Mouse (Mus musculus) limb, embryonic 10.5 days (tissue): ENCODE data around the gene Car5b. TPM values are rescaled to one million over a fixed set of nuclear protein-coding genes. Genes with fewer than 3 reads are reported as not detected.

Experiments
- DNase-seq: peaks from one replicate; pipeline ENCODE4 v3.0.0-alpha.2; 2017; ENCODE audit warnings: low spot score
- H3K27ac ChIP-seq: fragments of 300-500 bp; sonication (generic); 2 replicates; pipeline ENCODE4 v1.5.1; 2016; ENCODE audit warnings: mild to moderate bottlenecking
- H3K27me3 ChIP-seq: fragments of 300-500 bp; sonication (generic); 2 replicates; pipeline ENCODE4 v1.6.1; 2016; ENCODE audit warnings: low read depth, mild to moderate bottlenecking; ENCODE audit not compliant: poor library complexity, severe bottlenecking
- H3K36me3 ChIP-seq: fragments of 300-500 bp; sonication (generic); 2 replicates; pipeline ENCODE4 v1.6.1; 2016; ENCODE audit warnings: mild to moderate bottlenecking, moderate library complexity
- H3K4me1 ChIP-seq: fragments of 300-500 bp; sonication (generic); 2 replicates; pipeline ENCODE4 v1.6.1; 2016
- H3K4me3 ChIP-seq: fragments of 300-500 bp; sonication (generic); 2 replicates; pipeline ENCODE4 v1.5.1; 2016; ENCODE audit warnings: mild to moderate bottlenecking, moderate library complexity
- H3K9me3 ChIP-seq: fragments of 300-500 bp; sonication (generic); replicated peaks from 2 replicates; pipeline ENCODE4 v1.6.1; 2016; ENCODE audit warnings: mild to moderate bottlenecking
- WGBS: fragments of 180-500 bp; shearing (Covaris S2); methylation state at CpG from one replicate; pipeline ENCODE4 v1.1.7; 2016; 5-methylcytosine and 5-hydroxymethylcytosine counted together
- polyA plus RNA-seq: library from polyadenylated mRNA; unstranded; fragments of >200 nt; fragmentation: Nextera tagmentation; extraction: Ambion mirVana; gene quantifications from 2 replicates; pipeline ENCODE4 v1.2.1, GENCODE M21; 2016

Gene Car5b
- polyA plus RNA-seq, 1 experiment from 2014 or later: 0.34 TPM

DNA sequence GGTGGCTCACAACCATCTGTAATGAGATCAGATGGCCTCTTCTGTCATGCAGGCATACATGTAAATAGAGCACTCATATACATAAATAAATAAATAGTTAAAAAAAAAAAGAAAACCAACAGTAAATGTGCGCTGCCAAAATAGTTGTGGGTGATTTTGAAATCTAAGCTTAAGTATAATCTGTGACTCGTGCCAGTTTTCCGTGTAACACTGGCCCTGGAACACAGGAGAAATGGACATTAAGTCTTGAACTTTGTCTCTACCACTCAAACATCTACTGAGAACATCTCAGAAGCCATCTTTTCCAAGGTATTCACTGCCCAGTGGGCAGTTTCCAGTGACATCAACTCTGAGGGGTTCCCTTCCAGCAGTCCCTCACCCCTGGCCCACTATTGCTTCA is 12.2 kb downstream of the Car5b start:
- Histone ChIP-seq H3K27me3 (peaks cover 87% of the 10 kb centered on the region), H3K4me3 (no peak overlapping the region), H3K4me1 (no peaks in the 10 kb centered on the region), H3K27ac (no peak overlapping the region), H3K9me3 (no peaks in the 10 kb centered on the region), H3K36me3 (no peaks in the 10 kb centered on the region)
- no peak for DNase-seq
- WGBS: 98% methylated on average over 3 of the region's 3 CpGs

DNA sequence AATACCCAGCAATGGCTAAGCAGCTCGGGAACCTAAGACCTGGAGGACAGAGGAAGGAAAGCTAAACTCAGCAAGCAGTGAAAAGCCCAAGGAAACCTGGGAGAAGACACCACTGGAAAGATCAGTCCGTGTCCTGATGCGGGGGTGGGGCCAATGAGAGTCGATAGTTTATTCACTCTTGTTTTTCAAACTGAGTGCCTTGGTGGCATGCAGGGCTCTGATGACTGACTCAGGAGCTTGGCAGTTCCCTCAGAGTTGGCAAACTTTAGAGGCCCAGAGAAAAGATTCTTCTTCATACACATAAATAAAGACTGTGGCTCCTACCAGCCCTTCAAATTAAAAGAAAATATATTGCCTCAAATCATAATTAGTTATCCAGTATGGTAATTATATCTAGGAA is 12.8 kb downstream of the Car5b start:
- peaks cover 86% of the 10 kb centered on the region for H3K27me3 ChIP-seq
- WGBS: 84% methylated on average over 4 of the region's 4 CpGs
- H3K9me3 ChIP-seq: no peaks in the 10 kb centered on the region
- no peak for DNase-seq
- H3K4me3 ChIP-seq: no peak overlapping the region
- no peaks in the 10 kb centered on the region for H3K4me1 ChIP-seq
- H3K27ac ChIP-seq: no peak overlapping the region
- H3K36me3 ChIP-seq: no peaks in the 10 kb centered on the region

DNA sequence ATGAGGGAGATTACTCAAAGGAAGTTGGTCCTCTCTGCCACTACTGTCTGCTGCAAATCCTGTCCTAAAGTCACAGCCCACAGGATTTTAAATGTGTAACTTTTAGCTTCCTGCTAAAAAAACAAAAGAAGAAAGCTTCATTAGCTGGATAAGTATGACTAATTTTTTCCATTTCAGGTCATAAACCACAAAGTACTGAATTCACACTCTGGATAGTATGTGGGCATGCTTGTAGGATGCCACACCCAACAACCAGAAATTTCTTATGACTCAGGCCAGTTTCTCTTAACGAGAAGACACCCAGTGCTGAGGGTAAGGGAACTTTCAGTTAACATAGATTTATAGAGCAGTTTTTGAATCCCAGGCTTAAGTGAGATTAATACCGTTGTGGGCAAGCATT is 14.5 kb downstream of the Car5b start:
- H3K27ac ChIP-seq: no peak overlapping the region
- no peak for DNase-seq
- no peaks in the 10 kb centered on the region for H3K36me3 ChIP-seq
- H3K4me1 ChIP-seq: no peaks in the 10 kb centered on the region
- H3K4me3 ChIP-seq: no peak overlapping the region
- peaks cover 85% of the 10 kb centered on the region for H3K27me3 ChIP-seq
- WGBS: 87% methylated on average over 2 of the region's 2 CpGs
- H3K9me3 ChIP-seq: no peaks in the 10 kb centered on the region

DNA sequence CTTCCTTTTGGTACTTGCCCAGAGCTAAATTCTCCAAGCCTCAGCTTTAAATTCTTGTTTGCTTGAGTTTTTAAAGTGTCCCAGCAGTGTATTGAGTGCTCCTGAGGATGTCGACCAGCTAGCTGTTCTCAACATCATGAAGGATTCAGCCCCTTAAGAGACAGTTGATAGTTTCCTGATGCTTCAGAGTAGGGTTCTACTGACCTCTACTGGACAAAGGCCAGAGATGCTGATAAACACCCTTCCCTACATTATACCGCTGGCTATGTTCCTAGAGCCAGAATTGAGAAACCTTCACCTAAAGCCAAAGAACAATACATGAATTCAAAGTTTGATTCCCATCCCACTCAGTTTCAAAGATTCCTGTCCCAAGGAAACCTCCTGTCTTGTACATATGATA is 23.0 kb downstream of the Car5b start:
- no peaks in the 10 kb centered on the region for H3K9me3 ChIP-seq
- no peak overlapping the region for H3K4me3 ChIP-seq
- H3K27ac ChIP-seq: no peak overlapping the region
- no peaks in the 10 kb centered on the region for H3K36me3 ChIP-seq
- DNase-seq: no peak
- no peaks in the 10 kb centered on the region for H3K4me1 ChIP-seq
- WGBS: 39% methylated on average over 2 of the region's 2 CpGs
- peaks cover 75% of the 10 kb centered on the region for H3K27me3 ChIP-seq

DNA sequence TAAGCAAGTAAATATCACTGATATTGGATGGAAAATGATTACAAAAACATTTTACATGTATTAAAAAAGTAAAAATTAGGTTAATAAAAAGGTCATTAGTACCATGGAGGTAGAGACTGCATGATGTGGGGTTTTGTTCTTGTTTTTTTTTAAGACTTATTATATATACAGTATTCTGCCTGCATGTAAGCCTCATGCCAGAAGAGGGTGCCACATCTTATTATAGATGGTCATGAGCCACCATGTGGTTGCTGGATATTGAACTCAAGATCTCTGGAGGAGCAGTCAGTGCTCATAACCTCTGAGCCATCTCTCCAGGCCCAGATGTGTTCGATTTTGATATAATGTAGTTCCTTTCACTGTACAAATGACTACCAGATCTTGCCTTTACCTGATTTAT is 27.9 kb downstream of the Car5b start:
- peaks cover 85% of the 10 kb centered on the region for H3K27me3 ChIP-seq
- H3K36me3 ChIP-seq: no peaks in the 10 kb centered on the region
- DNase-seq: no peak
- 86% methylated on average over 1 of the region's 1 CpGs for WGBS
- no peak overlapping the region for H3K4me3 ChIP-seq
- no peak overlapping the region for H3K27ac ChIP-seq
- H3K4me1 ChIP-seq: no peaks in the 10 kb centered on the region
- no peaks in the 10 kb centered on the region for H3K9me3 ChIP-seq

DNA sequence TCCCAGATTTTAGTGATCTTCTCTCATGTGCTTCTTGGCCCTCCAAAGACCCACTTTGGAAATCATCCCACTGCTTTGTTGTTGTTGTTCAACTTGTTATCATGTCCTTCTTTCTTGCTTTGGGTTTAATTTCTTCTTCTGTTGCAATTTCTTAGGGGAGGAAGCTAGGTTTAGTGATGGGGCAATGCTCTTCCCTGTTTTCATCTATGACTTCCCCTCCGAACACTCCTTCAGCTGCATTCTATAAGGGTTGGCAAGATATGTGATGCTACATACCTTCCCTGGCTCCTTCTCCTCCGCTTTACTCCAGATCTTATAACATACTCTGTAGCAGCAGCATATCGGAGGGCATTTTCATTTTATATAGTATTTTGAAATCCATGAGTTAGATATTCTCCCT is 31.0 kb downstream of the Car5b start:
- no peak for DNase-seq
- no peaks in the 10 kb centered on the region for H3K9me3 ChIP-seq
- 95% methylated on average over 3 of the region's 3 CpGs for WGBS
- H3K27me3 ChIP-seq: peaks cover 89% of the 10 kb centered on the region
- H3K27ac ChIP-seq: no peak overlapping the region
- H3K4me1 ChIP-seq: no peaks in the 10 kb centered on the region
- H3K36me3 ChIP-seq: no peaks in the 10 kb centered on the region
- no peak overlapping the region for H3K4me3 ChIP-seq

DNA sequence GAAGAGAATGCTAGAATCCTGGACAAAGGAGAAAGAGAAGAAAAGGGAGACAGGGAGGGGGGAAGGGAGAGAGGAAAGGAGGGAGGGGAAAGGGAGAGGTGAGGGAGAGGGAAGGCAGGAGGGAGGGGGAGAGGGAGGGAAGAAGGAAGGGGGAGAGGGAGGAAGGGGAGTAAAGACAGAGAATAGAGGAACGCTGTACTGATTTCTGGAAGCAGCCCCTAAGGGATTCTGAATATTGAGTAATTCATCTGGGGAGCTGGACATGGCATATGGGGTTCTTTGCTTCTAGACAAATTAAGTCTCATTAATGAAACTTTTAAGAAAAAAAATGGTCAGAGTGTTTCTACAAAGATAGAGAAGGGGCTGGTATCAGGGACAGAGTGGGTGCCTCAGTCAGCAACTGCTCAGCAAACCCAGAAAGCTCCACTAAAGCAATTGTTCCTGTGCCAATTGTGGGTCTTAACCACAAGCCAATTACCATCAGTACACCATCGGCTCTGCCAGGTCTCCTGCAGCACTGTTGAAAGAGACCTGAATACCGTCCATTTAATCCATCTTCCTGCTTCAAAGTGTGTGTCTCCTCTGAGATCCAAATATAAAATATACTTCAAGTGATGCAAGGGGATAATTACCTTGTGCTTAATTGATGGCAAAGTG is 40.0 kb downstream of the Car5b start:
- H3K27ac ChIP-seq: no peak overlapping the region
- H3K4me1 ChIP-seq: no peaks in the 10 kb centered on the region
- no peak overlapping the region for H3K4me3 ChIP-seq
- no peak for DNase-seq
- no peaks in the 10 kb centered on the region for H3K36me3 ChIP-seq
- H3K9me3 ChIP-seq: no peaks in the 10 kb centered on the region
- H3K27me3 ChIP-seq: peaks cover 73% of the 10 kb centered on the region
- WGBS: 65% methylated on average over 3 of the region's 3 CpGs

DNA sequence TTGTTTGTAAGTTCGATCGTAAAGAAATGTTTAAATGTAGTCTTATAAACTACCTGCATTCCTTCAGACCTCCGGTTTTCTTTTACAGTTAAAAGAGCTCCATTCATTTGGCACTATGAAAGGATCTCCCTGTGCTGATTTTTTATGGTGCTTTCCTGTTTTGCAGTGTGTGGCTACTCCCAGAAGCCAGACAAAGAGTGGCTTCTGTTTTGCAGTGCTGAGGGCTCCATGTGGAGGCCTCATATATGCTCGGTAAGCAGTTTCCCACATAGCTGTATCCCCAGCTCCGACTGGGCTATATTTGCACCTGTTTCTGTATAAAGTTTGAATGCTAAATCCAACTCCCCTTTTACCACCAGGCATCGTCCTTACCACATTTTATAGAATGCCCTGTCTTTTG is 45.7 kb downstream of the Car5b start:
- Histone ChIP-seq H3K27me3 (peaks cover 69% of the 10 kb centered on the region), H3K9me3 (no peaks in the 10 kb centered on the region), H3K4me1 (no peaks in the 10 kb centered on the region), H3K4me3 (no peak overlapping the region), H3K27ac (no peak overlapping the region), H3K36me3 (no peaks in the 10 kb centered on the region)
- DNase-seq: no peak
- WGBS: 85% methylated on average over 6 of the region's 6 CpGs

DNA sequence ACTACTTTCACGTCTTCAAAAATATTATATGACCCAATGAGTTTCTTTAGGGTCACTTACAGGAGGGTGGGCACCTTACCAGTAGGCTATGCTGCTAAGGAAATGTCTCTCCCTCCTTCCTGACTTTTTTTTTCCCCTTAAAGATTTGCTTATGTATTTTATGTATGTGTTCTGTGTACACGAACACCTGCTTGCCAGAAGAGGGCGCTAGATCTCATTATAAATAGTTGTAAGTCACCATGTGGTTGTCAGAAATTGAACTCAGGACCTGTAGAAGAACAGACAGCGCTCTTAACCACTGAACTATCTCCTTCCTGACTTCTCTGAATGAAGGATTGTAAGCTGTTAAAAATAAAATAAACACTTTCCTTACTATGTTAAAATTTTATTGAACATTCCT is 46.3 kb downstream of the Car5b start:
- Histone ChIP-seq H3K27ac (no peak overlapping the region), H3K27me3 (peaks cover 69% of the 10 kb centered on the region), H3K36me3 (no peaks in the 10 kb centered on the region), H3K4me3 (no peak overlapping the region), H3K9me3 (no peaks in the 10 kb centered on the region), H3K4me1 (no peaks in the 10 kb centered on the region)
- 55% methylated on average over 4 of the region's 4 CpGs for WGBS
- no peak for DNase-seq

DNA sequence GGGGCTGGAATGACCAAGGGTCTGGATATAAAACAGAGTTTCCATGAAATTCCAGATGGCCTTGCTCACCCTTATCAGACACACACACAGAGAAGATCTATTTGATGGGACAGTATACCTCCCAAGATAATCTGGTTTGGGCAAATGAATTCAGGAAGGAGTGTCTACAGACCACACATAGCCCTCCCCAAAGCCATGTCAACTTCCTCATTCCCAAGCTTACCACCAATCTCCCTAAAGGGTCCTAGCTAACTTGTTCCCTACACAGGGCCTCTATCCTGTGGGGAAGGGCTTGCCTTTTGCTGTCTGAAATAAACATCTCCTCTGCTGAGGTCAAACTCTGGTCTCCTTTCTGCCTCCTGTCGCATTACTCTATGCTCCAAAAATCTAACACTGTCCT is 46.7 kb downstream of the Car5b start:
- 100% methylated on average over 1 of the region's 1 CpGs for WGBS
- no peaks in the 10 kb centered on the region for H3K4me1 ChIP-seq
- H3K4me3 ChIP-seq: no peak overlapping the region
- H3K27me3 ChIP-seq: peaks cover 70% of the 10 kb centered on the region
- H3K27ac ChIP-seq: no peak overlapping the region
- no peaks in the 10 kb centered on the region for H3K36me3 ChIP-seq
- DNase-seq: no peak
- no peaks in the 10 kb centered on the region for H3K9me3 ChIP-seq

DNA sequence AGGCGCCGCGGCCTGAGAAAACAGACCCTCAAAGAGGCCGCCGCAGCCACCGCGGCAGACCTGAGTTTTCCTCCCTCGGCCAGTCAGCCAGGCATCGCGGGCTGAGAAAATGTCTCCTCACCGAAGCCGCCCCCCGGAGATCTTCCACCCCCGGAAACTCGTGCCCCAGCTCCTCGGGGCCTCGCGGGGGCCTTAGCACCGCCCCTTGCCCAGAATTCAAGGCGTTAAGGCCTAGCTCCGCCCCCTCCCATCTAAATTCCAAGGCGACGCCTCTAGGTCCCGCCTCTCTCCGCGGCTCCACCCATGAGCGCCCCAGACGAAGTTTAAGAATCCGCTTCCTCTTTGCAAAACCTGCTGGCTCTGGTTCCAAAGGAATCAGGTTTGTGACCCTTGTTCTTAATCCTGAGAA is 69.3 kb downstream of the Car5b start, which contains the start of gene Zrsr2:
Gene Zrsr2, minus strand, starts transcription at position 195 of the 409 bp plus-strand sequence.
- 18% methylated on average over 29 of the region's 29 CpGs for WGBS
- DNase-seq: peak; percentile 80
- Histone ChIP-seq H3K9me3 (no peaks in the 10 kb centered on the region), H3K27me3 (peaks cover 90% of the 10 kb centered on the region), H3K27ac (peak within 1 kb of the TSS; percentile 95), H3K4me1 (no peaks in the 10 kb centered on the region), H3K36me3 (peaks cover 29% of the 10 kb centered on the region), H3K4me3 (peak within 1 kb of the TSS; percentile 69)

DNA sequence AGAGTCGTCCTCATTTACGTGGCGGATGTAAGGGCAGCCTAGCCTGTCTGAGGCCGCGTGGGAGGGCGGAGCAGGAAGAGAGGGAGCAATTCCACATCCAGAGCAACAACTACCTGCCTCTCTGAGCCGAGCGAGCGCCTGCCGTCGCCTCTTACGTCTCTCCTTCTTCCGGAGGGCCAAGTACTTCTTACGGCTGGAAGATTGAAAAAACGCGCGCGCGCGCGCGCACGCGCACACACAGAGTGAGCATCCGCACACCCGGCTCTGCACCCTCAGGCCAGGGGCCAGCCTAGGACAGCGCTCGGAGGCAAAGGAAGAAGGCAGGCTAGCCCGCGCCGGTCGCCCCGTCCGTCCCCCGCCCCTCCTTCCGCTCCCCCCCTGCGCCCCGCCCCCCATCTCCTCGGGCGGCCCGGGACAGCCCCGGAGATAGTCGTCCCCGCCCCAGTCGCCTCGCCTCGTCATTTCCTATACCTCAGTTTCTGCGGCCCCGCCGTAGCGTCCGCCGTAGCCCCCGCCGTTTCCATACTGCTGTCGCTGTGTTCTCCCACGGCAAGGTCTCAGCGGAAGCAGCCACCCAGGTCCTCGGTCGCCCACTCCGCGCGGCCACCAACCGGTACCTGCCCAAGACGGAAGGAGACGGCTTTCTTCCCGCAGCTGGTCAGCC is 69.9 kb downstream of the Car5b start:
- Histone ChIP-seq H3K36me3 (peaks cover 34% of the 10 kb centered on the region), H3K27ac (peak overlapping the region; percentile 95), H3K27me3 (peaks cover 90% of the 10 kb centered on the region), H3K4me3 (peak overlapping the region; percentile 69), H3K9me3 (no peaks in the 10 kb centered on the region), H3K4me1 (no peaks in the 10 kb centered on the region)
- WGBS: 14% methylated on average over 41 of the region's 67 CpGs
- DNase-seq: peak; percentile 74

DNA sequence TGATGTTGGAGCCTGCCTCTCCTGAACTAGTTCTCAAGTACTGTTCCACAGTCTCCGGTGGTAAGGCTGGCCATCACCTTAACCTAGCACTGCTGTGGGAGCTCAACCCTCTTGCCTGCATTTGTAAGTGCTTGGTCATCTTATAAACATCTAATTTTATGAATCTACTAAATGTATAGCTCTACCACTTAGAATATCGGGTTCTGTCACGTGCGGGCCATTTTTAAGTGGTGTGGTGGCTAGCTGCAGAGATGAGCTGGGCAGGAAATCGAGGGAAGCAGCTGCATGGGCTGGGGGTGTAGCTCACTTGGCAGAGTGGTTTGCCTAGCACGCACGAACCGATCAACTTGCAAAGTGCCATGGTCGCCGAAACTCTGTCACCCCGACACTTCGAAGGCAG is 70.4 kb downstream of the Car5b start:
- Histone ChIP-seq H3K9me3 (no peaks in the 10 kb centered on the region), H3K27ac (peak overlapping the region; percentile 95), H3K27me3 (peaks cover 88% of the 10 kb centered on the region), H3K4me3 (peak overlapping the region; percentile 69), H3K4me1 (no peaks in the 10 kb centered on the region), H3K36me3 (peaks cover 39% of the 10 kb centered on the region)
- WGBS: 32% methylated on average over 12 of the region's 12 CpGs
- no peak for DNase-seq
